Mouse (Mus musculus) erythroid progenitor cell, adult 5-6 weeks (primary cell): Measurements from ENCODE around the gene Mex3d. TPM values are rescaled to one million over a fixed set of nuclear protein-coding genes. Genes with fewer than 3 reads are reported as not detected.
A peak's percentile ranks its signal among the peaks of the same experiment; 100 is the strongest.

ENCODE experiments used
- ATAC-seq: replicated peaks from 2 replicates; pipeline ENCODE4 v1.8.0; 2016; ENCODE audit warnings: moderate number of reproducible peaks, mild to moderate bottlenecking, moderate TSS enrichment, inconsistent platforms; ENCODE audit not compliant: poor library complexity, low FRiP score, severe bottlenecking
- total RNA-seq, 2 experiments: library from RNA; stranded (forward) in 1 of 2; stranded (reverse) in 1 of 2; fragments of 150-400 nt in 1 of 2; fragments of 186-747, 209-891 nt in 1 of 2; gene quantifications; 2 replicates each; pipeline versions ENCODE4 v1.2.3 to v1.2.4; 2015 to 2017; ENCODE audit warnings: low replicate concordance in 2 of 2

Gene Mex3d
- total RNA-seq, 2 experiments from 2014 or later = not detected

DNA sequence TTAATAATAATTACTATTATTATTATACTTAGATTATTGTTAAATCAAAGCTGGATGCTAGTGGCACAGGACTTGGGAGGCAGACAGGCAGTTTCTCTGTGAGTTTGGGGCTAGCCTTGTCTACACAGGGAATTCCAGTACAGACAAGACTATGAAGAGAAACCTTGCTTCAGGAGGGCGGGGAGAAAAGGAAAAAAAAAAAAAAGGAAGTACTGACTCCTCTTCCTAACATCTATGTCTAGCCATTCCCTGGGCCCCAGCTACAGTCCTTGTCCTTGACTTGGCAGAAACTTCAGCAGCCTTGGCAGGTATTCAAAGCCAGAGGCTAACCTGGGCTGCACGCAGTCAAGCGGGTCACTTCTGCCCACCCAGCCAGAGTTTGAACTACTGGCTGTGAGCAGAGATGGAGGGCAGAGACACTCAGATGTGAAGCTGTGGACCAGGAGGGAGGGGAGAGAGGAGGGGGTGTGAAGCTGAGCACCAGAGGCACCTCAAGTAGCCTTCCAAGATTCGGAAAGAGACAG is 1.8 kb upstream of the Mex3d start:
- no peak for ATAC-seq

DNA sequence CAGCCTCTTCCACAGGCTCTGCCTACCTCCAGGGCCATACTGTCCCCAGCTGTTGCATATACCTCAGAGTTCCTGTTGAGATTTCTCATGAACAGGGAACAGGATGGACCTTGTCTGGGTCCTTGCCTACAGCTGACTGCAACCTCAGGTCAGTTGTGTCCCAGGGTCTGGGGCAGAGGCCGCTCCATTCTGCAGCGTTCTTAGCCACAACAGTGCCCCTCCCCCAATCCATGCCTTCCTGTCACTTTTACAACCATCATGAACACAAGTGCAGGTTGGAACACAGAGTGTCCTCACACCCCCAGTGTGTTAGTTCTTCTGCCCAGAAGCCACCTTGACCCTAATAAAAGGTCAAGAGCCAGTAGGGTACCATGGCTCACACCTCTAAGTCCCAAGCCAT is 1.3 kb upstream of the Mex3d start:
- no peak for ATAC-seq

DNA sequence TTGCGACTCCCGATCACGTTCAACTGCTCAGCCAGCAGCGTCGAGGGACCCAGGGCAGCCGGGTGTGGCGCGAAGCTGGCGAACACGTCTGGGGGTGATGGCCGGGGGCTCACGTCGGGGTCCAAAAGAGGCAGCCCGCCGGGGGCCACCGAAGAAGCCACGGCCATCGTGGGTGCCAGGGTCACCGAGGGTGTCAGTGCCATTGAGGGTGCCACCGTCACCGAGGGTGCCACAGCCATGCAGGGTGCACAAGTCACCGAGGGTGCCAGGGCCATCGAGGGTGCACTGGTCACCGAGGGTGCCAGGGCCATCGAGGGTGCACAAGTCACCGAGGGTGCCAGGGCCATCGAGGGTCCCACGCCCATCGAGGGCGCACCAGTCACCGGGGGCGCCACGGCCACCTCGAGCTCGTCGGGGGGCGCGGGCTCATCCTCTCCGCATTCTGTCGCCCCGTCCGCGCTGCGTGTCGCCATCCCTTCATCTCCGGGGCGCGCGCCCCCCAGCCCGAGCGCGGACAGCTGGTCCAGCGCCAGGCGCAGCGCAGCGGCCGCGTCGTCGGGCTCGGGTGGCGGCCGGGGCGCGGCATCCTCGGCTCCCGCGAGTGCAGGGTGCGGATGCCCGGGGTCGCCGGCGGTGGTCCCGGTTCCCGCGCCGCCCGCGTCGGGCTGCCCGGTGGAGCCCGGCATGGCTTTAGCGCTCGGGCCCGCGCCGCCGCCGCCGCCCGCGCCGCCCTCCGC is 556 bp downstream of the Mex3d start:
- ATAC-seq = no peak

DNA sequence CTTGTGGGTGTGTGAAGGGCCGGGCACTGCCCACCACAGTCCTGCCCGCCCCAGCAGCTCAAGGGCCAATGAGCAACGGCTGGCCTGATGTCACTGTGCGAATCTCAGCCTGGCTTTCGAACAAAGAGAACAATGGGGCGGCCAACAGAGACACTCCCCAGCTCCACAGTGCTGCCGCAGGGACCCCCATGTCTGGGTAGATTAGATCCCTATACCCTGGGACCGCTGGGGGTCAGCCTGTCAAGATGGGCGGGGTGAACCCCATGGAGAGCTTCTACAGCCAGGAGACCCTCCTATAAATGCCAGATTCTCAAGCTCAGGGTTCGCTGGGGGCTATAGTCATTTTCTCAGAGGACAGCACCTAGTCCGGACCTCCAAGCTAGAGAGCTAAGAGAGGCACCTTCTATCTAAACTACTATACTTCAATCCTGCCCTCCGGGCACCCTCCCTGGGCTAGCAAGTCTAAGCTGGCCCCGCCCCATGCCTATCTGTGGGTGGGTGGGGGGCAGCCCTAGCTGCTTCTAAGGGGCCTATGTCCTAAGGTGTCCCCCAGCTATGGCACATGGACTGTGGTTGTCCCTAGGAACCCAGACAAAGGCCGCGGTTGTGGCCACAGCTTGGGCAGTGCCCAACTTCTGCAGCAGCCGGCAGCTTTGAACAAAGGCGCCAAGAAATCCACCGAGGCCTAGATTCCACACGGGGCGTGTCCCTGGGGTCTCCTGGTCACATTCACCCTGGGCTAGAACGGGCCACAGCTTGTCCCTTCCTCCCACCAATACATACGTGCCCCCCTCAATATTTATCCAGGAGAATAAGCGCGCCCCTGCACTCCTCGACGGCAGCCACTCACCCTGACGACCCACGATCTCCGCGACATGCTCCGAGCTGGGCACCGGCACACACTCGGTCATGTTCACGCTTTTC is 1.4 kb downstream of the Mex3d start:
- ATAC-seq = no peak

DNA sequence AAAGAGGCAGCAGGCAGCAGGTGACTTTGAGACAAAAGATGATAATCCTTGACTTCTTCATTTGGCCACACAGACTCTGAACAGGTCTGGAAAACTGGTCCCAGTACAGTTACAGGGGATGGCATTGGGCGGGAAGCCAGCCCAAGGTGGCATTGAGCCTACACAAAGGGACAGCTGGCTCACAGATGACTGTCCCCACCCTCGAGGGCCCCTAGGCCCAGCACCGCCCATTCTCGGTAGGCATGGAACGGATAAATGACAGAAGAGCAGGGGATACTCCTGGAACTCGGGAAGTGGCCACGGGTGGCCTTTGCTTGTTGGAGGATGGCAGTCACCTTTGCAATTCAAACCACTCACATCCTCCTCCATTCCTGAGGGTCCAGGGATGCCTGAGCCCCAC is 2.1 kb downstream of the Mex3d start:
- ATAC-seq = no peak

DNA sequence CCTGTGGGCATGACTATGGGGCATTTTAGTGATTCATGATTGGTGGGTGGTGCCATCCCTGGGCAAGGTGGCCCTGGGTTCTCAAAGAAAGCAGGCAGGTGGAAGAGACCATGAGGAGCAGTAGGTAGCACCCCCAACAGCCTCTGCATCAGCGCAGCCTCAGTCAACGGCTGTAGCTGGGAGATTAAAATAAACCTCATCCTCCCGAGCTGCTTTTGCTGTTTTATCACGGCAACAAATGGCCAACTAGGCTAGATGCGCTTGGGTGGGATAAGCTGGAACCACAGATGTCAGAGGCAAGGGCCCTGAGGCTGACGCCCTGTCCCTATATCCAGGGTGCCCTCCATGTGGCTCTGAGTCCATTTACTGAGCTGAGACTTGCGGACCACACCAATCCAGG is 2.8 kb downstream of the Mex3d start:
- ATAC-seq = peak; percentile 42

DNA sequence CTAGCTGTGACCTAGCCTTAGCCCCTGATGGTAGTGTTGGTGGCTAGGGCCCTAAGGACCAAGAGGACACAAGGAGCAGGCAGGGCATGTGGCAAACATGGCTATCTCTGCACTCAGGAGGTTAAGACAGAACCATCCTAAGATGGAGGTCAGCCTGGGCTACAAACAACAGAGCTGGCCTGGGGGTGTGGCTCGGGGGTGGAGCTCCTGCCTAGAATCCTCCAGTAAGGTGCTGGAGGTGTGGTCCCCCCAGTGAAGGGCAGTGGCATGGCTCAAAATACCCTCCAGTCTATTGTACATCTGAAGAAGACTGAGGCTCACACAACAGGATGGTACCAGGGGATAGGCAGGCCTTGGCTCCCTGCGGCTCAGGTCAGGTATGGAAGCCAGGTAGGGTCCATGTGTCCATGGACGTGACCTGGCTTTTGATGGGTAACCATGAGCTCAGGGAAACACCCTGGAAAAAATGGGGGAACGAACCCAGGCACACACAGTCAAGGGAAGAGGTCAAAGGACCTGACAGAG is 3.3 kb downstream of the Mex3d start:
- 0 out of 2 replicates have a peak, but pooled peaks have one; percentile 13 for ATAC-seq

DNA sequence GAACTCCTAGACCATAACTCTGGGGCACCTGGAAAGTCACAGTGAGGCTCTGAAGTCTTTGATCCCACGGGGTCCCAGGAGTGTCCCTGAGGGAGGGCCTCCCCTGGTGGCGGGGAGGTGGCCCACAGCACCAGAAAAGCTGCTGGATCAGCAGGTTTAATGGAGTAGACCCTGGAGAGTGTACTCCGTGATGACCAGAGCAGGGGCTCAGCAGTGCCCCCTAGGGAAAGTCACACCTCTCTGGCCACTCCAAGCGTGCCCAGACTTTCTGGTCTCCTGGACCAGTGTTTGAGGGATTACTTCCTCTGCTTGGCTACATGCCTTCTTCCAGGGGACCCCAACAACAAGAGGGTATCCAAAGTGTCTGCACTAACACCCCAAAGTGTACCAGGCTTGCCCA is 4.0 kb downstream of the Mex3d start:
- ATAC-seq = no peak

DNA sequence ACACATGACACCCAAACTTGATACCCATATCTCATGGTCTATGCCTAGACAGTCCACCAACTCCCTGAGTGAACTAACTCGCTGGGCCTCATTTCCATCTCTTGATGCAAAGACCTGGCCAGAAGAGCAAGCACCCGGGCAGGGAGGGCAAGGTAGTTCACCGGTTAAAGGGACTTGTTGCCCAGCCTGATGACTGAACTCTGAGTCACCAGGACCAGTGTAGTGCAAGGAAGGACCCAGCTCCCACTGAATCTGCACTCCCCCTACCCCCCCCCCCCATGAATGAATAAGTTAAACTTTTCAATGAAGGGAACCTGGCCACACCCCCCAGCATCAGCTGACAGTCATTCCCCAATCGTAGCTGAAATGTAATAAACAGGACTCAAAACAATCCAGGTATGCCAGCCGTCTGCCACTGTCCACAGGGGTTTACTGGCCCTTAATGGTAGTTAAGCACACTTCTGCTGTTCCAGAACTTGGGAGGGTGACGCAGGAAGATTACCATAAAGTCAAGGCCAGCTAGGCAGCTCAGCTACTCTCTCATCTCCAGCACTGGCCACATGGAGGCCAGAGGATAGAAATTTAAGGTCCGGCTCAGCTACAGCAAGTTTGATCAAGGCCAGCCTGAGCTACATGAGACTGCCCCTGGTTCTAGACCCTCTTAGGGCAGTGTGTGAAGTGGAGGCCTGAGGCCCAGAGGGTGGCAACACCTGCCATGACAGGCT is 4.7 kb downstream of the Mex3d start:
- no peak for ATAC-seq

DNA sequence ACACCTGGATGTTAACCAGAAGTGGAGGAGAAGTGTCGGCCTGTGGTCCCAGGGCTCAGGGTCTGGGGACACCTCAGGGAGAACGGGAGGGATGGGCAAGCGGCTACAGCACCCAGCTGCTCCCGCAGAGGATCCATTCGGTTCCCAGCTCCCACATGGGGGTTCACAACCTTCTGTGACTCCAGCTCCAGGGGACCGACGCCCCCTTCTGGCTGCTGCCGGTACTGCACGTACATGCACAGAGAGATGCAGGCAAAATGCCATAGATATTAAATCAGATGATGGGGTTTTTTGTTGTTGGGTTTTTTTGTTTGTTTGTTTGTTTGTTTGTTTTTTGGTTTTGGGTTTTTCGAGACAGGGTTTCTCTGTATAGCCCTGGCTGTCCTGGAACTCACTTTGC is 9.7 kb downstream of the Mex3d start:
- ATAC-seq = no peak

DNA sequence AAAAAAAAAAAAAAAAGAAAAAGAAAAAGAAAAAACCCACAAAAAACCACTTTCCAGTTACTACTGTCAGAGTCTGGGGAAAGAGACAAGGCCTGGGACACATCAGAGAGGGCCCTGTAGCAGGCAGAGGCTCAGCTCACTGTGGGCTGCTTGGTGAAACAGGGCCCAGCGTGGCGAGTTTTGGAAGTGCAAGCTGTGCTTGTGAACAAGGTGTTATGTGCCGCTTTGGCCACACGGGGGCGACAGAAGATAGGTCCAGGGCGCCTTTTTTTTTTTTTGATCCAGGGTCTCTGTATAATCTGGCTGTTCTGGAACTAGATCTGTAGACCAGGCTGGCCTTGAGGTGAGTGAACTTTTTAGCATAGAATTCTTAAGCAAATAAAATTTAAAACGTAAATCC is 11.3 kb downstream of the Mex3d start:
- peak; percentile 90 for ATAC-seq

DNA sequence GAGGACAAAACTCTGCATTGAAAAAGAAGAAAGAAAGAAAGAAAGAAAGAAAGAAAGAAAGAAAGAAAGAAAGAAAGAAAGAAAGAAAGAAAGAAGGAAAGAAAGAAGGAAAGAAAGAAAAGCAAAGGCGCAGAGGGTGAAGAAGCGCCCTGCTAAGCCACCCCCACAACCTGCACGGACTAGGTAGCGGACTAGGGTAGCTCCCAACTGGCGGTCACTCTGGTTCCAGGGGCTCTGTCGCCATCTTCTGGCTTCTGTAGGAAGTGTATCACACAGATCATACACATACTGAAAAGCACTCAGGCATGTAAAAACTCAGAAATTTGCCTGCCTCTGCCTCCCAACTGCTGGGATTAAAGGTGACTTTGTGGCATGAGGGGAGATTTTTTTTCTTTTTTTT is 13.4 kb downstream of the Mex3d start:
- peak; percentile 72 for ATAC-seq

DNA sequence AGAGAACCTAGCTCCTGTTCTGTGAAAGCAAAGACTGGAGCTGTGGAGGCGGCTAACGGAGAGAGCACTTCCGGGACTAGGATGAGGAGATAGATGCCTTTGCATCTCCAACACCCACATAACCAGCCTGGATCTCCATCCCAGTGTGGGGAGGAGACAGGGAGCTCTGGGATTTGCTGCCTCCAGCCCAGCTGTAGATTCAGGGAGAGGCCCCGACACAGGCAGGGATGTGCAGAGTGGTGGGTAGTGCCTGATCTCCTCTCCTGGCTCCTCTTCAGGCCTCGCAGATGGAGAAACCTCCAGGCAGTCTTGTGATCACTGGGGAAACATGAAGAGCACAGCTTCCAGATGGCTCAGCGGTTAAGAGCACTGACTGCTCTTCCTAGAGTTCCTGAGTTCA is 14.8 kb downstream of the Mex3d start:
- no peak for ATAC-seq

DNA sequence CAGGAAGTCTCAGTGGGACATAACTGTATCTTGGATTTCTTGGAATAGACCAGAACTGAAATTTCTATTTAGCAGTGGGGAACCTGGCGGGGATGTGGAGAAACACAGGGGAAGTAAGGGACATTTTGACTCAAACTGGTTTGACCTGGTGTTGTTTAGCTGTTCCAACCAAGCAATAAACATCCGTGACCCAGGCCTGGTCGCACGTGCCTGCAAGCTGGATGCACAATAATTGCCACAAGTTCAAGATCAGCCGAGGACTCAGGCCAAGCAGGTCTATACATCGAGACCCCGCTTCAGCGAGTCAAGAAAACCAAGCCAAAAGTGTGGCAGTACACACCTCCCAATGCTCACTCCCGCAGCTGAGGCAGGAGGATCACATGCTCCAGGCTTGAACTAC is 15.5 kb downstream of the Mex3d start:
- no peak for ATAC-seq

DNA sequence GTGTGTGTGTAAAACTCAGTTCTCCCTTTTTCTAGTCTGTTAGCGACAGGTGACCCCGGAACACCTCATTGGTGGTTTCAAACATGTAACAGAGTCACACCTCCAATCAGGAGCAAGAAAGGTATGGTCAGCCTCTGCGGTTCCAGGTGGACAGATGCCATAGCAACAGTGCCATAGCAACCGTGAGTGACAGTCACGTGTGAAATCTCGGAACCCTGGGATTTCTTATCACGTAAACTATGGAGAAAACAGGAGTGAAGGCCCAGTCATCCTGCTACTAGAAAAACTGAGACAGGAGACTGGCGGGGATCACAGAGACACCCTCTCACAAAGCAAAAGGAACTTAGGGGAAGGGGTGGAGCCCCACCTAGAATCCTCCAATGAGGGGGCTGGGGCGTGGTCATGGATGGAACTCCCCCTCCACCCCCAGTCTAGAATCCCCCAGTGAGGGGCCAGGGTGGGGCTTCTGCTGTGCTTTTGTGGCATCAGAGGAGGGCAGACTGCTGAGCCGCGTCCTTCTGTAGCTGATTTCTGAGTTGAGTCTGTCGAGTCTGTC is 16.0 kb downstream of the Mex3d start:
- ATAC-seq = no peak

DNA sequence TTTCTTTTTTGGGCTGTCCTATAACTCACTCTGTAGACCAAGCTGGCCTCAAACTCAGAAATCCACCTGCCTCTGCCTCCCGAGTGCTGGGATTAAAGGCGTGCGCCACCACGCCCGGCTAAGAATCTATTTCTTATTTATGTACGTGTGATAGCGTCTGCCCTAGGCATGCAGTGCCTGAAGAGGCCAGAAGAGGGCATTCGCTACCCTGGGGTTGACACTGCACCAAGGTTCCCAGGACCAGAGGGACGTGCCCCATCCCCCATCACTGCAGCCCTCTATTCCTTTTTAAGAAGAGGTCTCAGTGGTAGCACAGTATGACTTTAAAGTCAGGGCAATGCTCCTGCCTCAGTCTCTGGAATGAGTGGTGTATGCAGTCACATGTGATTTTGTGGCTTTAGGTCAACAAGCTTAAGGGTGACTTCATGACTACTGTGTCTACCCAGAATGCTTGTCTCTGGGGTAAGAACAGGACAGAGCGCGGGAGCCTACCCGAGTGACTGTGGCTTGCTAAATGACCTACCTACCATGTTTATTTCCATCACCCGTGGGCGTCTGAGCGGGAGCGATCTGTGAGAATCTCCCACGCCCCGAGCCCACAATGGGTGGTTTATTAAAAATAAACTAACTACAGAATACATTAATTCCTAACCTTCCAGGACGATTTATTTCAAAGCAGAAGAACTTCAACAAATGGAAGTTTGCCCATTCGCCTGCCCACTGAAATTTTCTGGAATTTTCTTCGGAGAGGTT is 17.3 kb downstream of the Mex3d start:
- no peak for ATAC-seq

DNA sequence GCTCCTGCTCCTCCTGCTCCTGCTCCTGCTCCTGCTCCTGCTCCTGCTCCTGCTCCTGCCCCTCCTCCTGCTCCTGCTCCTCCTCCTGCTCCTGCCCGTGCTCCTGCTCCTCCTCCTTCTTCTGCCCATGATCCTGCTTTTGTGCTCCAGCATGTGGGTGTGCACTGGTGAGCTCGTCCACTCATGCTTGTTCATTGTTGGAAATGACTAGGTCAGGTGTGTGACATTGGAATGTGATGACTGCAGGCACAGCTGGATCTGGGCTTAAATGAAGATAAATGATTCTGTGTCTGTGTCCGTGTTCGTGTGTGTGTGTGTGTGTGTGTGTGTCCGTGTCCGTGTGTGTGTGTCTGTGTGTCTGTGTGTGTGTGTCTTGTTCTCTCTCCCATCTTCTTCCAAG is 19.1 kb downstream of the Mex3d start:
- no peak for ATAC-seq

DNA sequence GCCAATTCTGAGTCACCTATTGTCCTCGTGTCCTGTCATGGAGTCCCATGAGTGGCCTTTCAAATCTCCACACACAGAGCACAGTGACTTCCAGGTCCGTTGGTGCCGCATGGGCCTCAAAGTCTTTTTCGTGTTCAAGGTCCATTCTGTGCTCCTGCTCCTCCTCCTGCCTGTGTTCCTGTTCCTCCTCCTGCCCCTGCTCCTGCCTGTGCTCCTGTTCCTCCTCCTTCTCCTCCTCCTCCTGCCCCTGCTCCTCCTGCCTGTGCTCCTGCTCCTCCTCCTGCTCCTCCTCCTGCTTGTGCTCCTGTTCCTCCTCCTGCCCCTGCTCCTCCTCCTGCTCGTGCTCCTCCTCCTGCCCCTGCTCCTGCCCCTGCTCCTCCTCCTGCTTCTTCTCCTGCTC is 19.5 kb downstream of the Mex3d start:
- ATAC-seq = no peak

DNA sequence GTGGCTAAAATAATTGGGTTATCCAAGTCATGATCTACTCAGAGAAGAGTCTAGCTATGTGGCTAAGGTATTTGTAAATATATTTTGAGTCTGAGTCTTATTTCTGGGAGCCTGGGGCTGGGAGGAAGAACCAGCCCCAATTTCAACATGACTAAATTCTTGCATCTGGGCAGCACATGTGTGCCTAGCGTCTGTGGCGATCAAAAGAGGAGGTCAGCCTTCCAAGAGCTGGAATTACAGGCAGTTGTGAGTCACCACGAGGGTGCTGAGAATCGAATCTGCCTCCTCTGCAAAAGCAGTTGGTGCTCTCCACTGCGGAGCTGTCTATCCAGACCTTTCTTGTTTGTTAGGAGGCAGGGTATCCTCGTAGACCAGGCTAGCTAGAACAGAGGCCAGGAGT is 21.7 kb downstream of the Mex3d start:
- ATAC-seq = no peak
